Mouse (Mus musculus): ENCODE data around the gene Exoc5. TPM values are rescaled to one million over a fixed set of nuclear protein-coding genes. Genes with fewer than 3 reads are reported as not detected.

Gene Exoc5
- polyA plus RNA-seq (2014; fragmentation: Illumina TruSeq; extraction: RNeasy Lipid Tissue Mini Kit (QIAGEN cat#74804)), result 144 TPM

DNA sequence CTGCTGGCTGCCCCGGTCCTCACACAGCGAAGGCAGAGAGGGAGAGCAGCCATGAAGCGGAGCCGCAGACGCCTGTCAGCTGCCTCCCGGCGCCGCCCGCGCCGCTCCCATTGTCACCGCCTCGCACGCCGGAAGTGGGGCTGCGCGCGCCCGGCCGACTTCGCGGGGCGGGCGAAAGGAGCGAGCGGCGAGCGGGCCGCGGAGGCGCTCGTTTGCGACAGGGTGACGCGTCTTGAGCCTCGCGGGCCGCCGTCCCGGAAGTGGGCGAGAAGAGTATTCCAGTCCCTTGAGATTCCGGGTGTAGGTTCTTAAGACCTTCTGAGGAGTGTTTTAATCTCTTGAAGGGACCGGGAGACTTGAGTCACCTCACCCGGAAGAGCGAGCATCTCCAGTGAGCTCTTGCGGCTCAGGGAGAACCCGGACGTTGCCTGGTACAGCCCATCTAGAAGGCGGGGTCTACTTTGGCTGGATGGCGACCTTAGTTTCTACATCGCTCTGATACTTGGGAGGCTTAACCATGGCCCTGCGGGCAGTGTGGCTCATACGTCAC, at the start of gene Exoc5:
Gene Exoc5 (minus strand): TSS at position 380 of the 550 bp plus-strand sequence.

DNA sequence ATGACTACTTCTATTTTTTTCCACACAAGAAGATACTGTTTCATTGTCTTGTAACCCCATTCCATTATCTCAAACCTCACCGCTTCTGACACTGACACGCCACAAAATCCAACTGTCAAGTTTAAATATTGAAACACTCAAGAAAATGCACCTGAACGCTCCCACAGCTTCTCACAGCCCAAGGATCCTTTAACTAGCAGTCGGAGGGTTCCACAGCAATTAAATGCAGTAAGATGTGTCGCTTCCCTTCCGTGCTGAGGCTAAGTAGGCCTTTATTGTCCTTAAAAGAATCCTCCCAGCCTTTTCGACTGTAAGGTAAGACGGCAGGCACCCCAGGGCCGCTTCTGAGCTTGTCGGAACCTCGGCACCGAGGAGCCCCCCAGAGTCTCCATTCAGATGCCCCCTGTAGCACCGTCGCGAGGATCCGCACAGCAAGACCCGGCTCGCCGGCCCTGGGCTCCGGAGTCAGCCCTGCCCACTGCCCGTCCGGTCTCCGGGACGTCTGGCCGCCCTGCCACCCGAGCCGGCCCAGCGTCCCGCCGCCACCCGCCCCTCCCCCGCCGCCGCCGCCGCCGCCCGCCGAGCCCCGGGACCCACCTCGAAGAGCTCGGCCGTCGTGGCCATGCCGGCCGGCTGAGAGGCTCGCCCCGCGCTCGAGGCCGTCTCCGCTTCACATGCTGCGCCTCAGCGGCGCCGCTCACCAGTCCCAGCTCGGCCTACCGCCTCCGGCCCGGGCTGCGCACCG, 752 bp downstream of the Exoc5 start, which contains the start of gene Ap5m1:
Gene Ap5m1 (plus strand): TSS at position 569 of the 745 bp plus-strand sequence.

Other genes starting within 250 kb of the Exoc5 start
- 50.7 TPM for gene Ap5m1, start 556 bp downstream of the Exoc5 start, polyA plus RNA-seq (2014; fragmentation: Illumina TruSeq; extraction: RNeasy Lipid Tissue Mini Kit (QIAGEN cat#74804))
- 182 TPM for gene Naa30, start 105.6 kb upstream of the Exoc5 start, polyA plus RNA-seq (2014; fragmentation: Illumina TruSeq; extraction: RNeasy Lipid Tissue Mini Kit (QIAGEN cat#74804))
- gene ccdc198, start 178.8 kb upstream of the Exoc5 start, polyA plus RNA-seq (2014; fragmentation: Illumina TruSeq; extraction: RNeasy Lipid Tissue Mini Kit (QIAGEN cat#74804)), result 10.4 TPM

Data from ovary, adult 10 weeks (tissue).